Mouse (Mus musculus): ENCODE measurements around the gene Fbxo24. TPM values are rescaled to one million over a fixed set of nuclear protein-coding genes. Genes with fewer than 3 reads are reported as not detected.

Fbxo24 gene
- total RNA-seq, 1 experiment, result 1.1 TPM

DNA sequence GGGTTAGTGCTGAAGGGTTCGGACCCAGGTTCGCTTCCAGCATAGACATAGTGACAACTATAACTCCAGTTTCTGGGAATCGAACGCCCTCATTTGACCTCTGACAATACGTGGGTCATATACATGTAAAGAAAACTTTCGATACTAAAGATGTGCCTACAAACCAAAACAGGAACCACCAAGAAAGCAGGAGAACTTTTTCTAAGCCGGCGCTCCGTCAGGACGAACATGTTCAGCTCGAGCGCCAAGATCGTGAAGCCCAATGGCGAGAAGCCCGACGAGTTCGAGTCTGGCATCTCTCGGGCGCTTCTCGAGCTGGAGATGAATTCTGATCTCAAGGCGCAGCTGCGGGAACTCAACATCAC lies 27.5 kb downstream of the Fbxo24 start:
- Histone ChIP-seq H3K4me3 (ENCODE audit: insufficient read depth in 1 of 2, low read depth in 1 of 2, low read length in 2 of 2, poor library complexity in 1 of 2, severe bottlenecking in 1 of 2) (peak overlapping the region; percentile 60 to 99), H3K27ac (ENCODE audit: insufficient read depth, low read depth, low read length, poor library complexity, severe bottlenecking) (peak overlapping the region; percentile 33; the same call in 1 of the 2 replicates), H3K9ac (ENCODE audit: insufficient read depth, low read depth, low read length, poor library complexity, severe bottlenecking) (peak overlapping the region; percentile 69; the same call in 1 of the 2 replicates), H3K9me3 (ENCODE audit: control insufficient read depth, insufficient read depth, low read depth, low read length) (no peaks in the 10 kb centered on the region), H3K36me3 (ENCODE audit: control insufficient read depth, insufficient read depth, low read length, poor library complexity, severe bottlenecking) (peaks cover 16% of the 10 kb centered on the region), H3K4me1 (ENCODE audit: control insufficient read depth in 2 of 2, insufficient read depth in 2 of 2, low read length in 2 of 2, poor library complexity in 1 of 2) (peaks cover 0 to 12% of the 10 kb centered on the region in 2 experiments; a peak in 2 of 4 replicates)
- TF ChIP-seq MAFK (IDR thresholded peaks at IDR 0.05; ENCODE audit: insufficient read depth, low read depth, low read length) (no peak), ZNF384 (IDR thresholded peaks at IDR 0.05; ENCODE audit: low read depth, low read length) (peak; percentile 88), HCFC1 (IDR thresholded peaks at IDR 0.05; ENCODE audit: borderline replicate concordance, insufficient read depth, low read length) (no peak), CHD2 (IDR thresholded peaks at IDR 0.05; ENCODE audit: low read depth, low read length) (no peak), ZC3H11A (IDR thresholded peaks at IDR 0.05; ENCODE audit: borderline replicate concordance, low read depth, low read length) (no peak)
- no peak for DNase-seq (ENCODE audit: low read depth, low spot score)
- in situ Hi-C loops (cut with MboI; ENCODE audit: low sequenced_read_pairs in 2 of 2, unreplicated experiment in 2 of 2), result no loop called here

DNA sequence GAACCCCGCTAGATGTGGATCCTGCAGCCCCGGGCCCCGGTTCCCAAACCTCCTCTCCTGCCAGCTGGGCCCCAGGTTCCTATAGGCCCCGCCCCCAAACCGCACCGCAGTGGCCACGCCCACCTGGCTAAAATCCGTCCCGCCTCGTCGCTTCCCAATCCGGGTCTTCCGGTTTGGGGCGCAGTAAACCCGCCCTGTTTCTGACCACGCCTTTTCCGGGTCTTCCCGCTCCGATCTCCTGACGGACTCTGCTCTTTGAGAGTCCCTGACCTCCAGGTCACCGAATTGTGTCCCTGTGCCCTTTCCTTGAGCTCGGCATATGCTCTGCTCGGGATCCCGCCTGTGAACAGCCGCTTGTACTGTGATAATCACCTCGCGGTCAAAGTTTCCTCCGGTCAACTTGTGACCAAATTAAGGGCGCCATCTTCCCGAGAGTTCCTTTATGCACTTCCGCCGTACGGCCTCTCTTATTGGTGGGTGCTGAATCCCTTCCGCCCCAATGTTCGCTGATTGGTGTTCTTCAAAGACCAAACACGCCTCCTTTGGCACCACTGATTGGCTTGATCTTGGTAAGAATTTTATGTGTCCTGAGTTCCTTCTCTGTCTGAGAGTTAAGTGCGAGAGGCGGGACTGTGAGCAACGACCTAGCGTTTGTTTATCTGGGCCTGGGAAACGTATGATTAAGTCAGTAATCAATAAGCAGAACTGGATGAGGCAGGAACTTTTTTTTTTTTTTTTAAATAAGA lies 28.0 kb downstream of the Fbxo24 start, which contains the start of gene Mospd3:
Gene Mospd3, minus strand, starts transcription at position 440 of the 746 bp plus-strand sequence.
- Histone ChIP-seq H3K9me3 (ENCODE audit: control insufficient read depth, insufficient read depth, low read depth, low read length) (no peaks in the 10 kb centered on the region), H3K27ac (ENCODE audit: insufficient read depth, low read depth, low read length, poor library complexity, severe bottlenecking) (peak within 1 kb of the TSS; percentile 99), H3K4me1 (ENCODE audit: control insufficient read depth in 2 of 2, insufficient read depth in 2 of 2, low read length in 2 of 2, poor library complexity in 1 of 2) (peaks cover 0 to 14% of the 10 kb centered on the region in 2 experiments; a peak in 2 of 4 replicates), H3K4me3 (ENCODE audit: insufficient read depth in 1 of 2, low read depth in 1 of 2, low read length in 2 of 2, poor library complexity in 1 of 2, severe bottlenecking in 1 of 2) (peak within 1 kb of the TSS; percentile 99), H3K36me3 (ENCODE audit: control insufficient read depth, insufficient read depth, low read length, poor library complexity, severe bottlenecking) (peaks cover 14% of the 10 kb centered on the region), H3K9ac (ENCODE audit: insufficient read depth, low read depth, low read length, poor library complexity, severe bottlenecking) (peak within 1 kb of the TSS; percentile 100)
- TF ChIP-seq HCFC1 (IDR thresholded peaks at IDR 0.05; ENCODE audit: borderline replicate concordance, insufficient read depth, low read length), result peak; percentile 77
- no peak for TF ChIP-seq MAFK (IDR thresholded peaks at IDR 0.05; ENCODE audit: insufficient read depth, low read depth, low read length)
- no peak for TF ChIP-seq ZC3H11A (IDR thresholded peaks at IDR 0.05; ENCODE audit: borderline replicate concordance, low read depth, low read length)
- no peak for TF ChIP-seq ZNF384 (IDR thresholded peaks at IDR 0.05; ENCODE audit: low read depth, low read length)
- TF ChIP-seq CHD2 (IDR thresholded peaks at IDR 0.05; ENCODE audit: low read depth, low read length), result peak; percentile 85
- in situ Hi-C loops (cut with MboI; ENCODE audit: low sequenced_read_pairs in 2 of 2, unreplicated experiment in 2 of 2), result no loop called here
- peak; percentile 97 for DNase-seq (ENCODE audit: low read depth, low spot score)

DNA sequence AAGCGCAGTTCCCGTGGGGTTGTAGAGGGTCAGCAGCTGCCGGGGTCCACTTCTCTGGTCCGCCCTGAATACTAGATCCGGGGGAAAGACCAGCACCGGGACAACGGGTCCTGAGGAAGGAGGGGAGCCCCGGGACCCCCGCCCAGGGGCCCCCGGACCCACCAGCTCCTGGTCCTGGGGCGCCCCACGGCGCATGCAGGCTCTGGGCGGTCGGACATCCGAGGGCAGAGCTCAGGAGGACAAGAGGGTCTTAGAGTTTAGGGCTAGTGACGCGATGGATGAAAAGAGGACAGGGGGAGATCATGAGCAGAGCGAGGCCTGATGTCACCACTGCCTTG lies 28.6 kb downstream of the Fbxo24 start:
- Histone ChIP-seq H3K4me3 (ENCODE audit: insufficient read depth in 1 of 2, low read depth in 1 of 2, low read length in 2 of 2, poor library complexity in 1 of 2, severe bottlenecking in 1 of 2) (peak overlapping the region; percentile 99), H3K36me3 (ENCODE audit: control insufficient read depth, insufficient read depth, low read length, poor library complexity, severe bottlenecking) (peaks cover 9% of the 10 kb centered on the region), H3K27ac (ENCODE audit: insufficient read depth, low read depth, low read length, poor library complexity, severe bottlenecking) (no peak overlapping the region), H3K9ac (ENCODE audit: insufficient read depth, low read depth, low read length, poor library complexity, severe bottlenecking) (peak overlapping the region; percentile 86), H3K4me1 (ENCODE audit: control insufficient read depth in 2 of 2, insufficient read depth in 2 of 2, low read length in 2 of 2, poor library complexity in 1 of 2) (peaks cover 0 to 15% of the 10 kb centered on the region in 2 experiments; a peak in 2 of 4 replicates), H3K9me3 (ENCODE audit: control insufficient read depth, insufficient read depth, low read depth, low read length) (no peaks in the 10 kb centered on the region)
- no peak for TF ChIP-seq HCFC1 (IDR thresholded peaks at IDR 0.05; ENCODE audit: borderline replicate concordance, insufficient read depth, low read length)
- in situ Hi-C loops (cut with MboI; ENCODE audit: low sequenced_read_pairs in 2 of 2, unreplicated experiment in 2 of 2), result no loop called here
- DNase-seq (ENCODE audit: low read depth, low spot score), result no peak

DNA sequence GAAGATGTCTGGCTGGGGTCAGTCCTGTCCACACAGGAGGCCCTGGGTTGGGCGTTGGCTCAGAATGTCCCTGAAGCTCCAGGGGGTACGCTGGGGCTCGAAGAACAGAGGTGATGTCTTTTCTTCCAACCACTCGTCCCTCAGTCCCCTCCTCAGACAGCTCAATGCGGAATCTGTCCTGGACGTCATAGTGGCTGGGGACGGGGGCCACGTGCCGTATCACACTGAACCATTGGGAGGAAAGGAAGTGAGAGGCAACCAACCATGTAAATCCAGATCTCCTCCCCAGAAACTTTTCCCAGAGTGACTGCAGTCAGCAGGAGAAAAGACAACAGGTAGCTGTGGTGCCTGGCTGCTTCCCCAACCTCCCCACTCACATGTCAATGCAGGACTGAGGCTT lies 29.2 kb downstream of the Fbxo24 start:
- Histone ChIP-seq H3K9ac (ENCODE audit: insufficient read depth, low read depth, low read length, poor library complexity, severe bottlenecking) (peak overlapping the region; percentile 86; the same call in 1 of the 2 replicates), H3K9me3 (ENCODE audit: control insufficient read depth, insufficient read depth, low read depth, low read length) (no peaks in the 10 kb centered on the region), H3K4me1 (ENCODE audit: control insufficient read depth in 2 of 2, insufficient read depth in 2 of 2, low read length in 2 of 2, poor library complexity in 1 of 2) (peaks cover 0 to 15% of the 10 kb centered on the region in 2 experiments; a peak in 2 of 4 replicates), H3K4me3 (ENCODE audit: insufficient read depth in 1 of 2, low read depth in 1 of 2, low read length in 2 of 2, poor library complexity in 1 of 2, severe bottlenecking in 1 of 2) (peak overlapping the region; percentile 99), H3K27ac (ENCODE audit: insufficient read depth, low read depth, low read length, poor library complexity, severe bottlenecking) (no peak overlapping the region), H3K36me3 (ENCODE audit: control insufficient read depth, insufficient read depth, low read length, poor library complexity, severe bottlenecking) (peaks cover 5% of the 10 kb centered on the region; the same call in 1 of the 2 replicates)
- in situ Hi-C loops (cut with MboI; ENCODE audit: low sequenced_read_pairs in 2 of 2, unreplicated experiment in 2 of 2), result no loop called here
- DNase-seq (ENCODE audit: low read depth, low spot score), result no peak
- no peak for TF ChIP-seq MAFK (IDR thresholded peaks at IDR 0.05; ENCODE audit: insufficient read depth, low read depth, low read length)
- no peak for TF ChIP-seq ZC3H11A (IDR thresholded peaks at IDR 0.05; ENCODE audit: borderline replicate concordance, low read depth, low read length)
- no peak for TF ChIP-seq ZNF384 (IDR thresholded peaks at IDR 0.05; ENCODE audit: low read depth, low read length)
- TF ChIP-seq HCFC1 (IDR thresholded peaks at IDR 0.05; ENCODE audit: borderline replicate concordance, insufficient read depth, low read length), result no peak
- TF ChIP-seq CHD2 (IDR thresholded peaks at IDR 0.05; ENCODE audit: low read depth, low read length), result no peak

All from ES-E14 (cell line).